Mouse (Mus musculus) brain, embryonic 14.5 days (tissue): ENCODE measurements at regions not wholly inside any gene's neighbourhood (a gene's known extent, or its start where the extent isn't known, plus 50 kb on each side); places are given as distances from the start of the nearest gene placed in this dataset.

ENCODE experiments used
- CTCF ChIP-seq: fragments of 200-500 bp; IDR thresholded peaks from 2 replicates; pipeline ENCODE4 v1.5.1; 2012; ENCODE audit warnings: inconsistent platforms, mild to moderate bottlenecking, moderate library complexity, borderline replicate concordance; ENCODE audit not compliant: insufficient read depth, insufficient read length; ENCODE audit errors: extremely low read depth
- POLR2A ChIP-seq: fragments of 200-500 bp; IDR thresholded peaks from 2 replicates; pipeline ENCODE4 v1.6.1; 2012; ENCODE audit warnings: mild to moderate bottlenecking, inconsistent platforms, borderline replicate concordance; ENCODE audit not compliant: poor library complexity, insufficient read depth, insufficient read length, severe bottlenecking; ENCODE audit errors: extremely low read depth

- TF ChIP-seq CTCF (no peak), POLR2A (no peak)
These were observed 223.0 kb upstream of the Rsrc1 start for GRCm38 (mm10) chr3:66758141-66758540.
